Mouse (Mus musculus): Measurements from ENCODE around the gene Gabrg3. TPM values are rescaled to one million over a fixed set of nuclear protein-coding genes. Genes with fewer than 3 reads are reported as not detected.

Gabrg3 gene
- polyA plus RNA-seq, 1 experiment from 2014 or later, result 0.77 TPM

DNA sequence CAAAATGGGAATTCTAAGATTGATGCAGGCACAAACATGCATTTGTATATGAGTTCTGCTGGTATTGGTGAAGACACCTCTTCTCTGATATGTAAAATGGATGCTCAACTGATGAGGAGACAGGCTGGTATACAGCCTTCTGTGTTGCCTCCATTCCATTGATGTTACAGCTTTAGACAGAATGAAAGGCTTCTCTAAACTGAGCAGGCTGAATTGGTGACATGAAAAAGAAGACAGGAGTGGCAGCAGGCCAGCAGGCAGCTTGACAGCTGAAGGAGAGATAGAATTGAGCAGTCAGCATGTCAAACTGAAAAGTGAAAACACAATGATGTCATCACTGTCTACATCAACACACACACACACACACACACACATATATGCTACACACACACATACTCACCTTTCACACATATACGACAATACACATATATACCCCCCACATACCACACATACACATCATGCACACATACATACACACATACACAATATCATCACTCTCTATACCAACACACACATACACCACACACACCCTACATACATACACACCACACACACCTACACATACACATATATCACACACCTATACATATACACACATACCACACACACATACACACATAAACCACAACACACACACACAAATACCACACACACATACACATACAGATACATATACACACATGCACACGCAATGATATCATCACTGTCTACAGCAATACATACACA, 315.4 kb downstream of the Gabrg3 start:
- H3K9ac ChIP-seq (ENCODE audit: low read depth, low read length), result no peak overlapping the region
- no peaks in the 10 kb centered on the region for H3K36me3 ChIP-seq (ENCODE audit: control insufficient read depth, insufficient read depth, low read length)
- no peak overlapping the region for H3K4me2 ChIP-seq (ENCODE audit: low read depth, low read length)
- no peaks in the 10 kb centered on the region for H3K27me3 ChIP-seq (replicated peaks; ENCODE audit: control insufficient read depth, insufficient read depth, low read length)
- no peaks in the 10 kb centered on the region for H3K4me1 ChIP-seq (ENCODE audit: control insufficient read depth, insufficient read depth, low read length)
- H3K27ac ChIP-seq (replicated peaks; ENCODE audit: low read depth, low read length), result no peak overlapping the region
- no peak overlapping the region for H3K4me3 ChIP-seq (ENCODE audit: low read depth, low read length)
- DNase-seq (ENCODE audit: low spot score), result no peak
- no peak for ATAC-seq (ENCODE audit: low read depth)
- H3K9me3 ChIP-seq (ENCODE audit: control insufficient read depth, low read length), result no peaks in the 10 kb centered on the region
- 88% methylated on average over 2 of the region's 2 CpGs for WGBS

DNA sequence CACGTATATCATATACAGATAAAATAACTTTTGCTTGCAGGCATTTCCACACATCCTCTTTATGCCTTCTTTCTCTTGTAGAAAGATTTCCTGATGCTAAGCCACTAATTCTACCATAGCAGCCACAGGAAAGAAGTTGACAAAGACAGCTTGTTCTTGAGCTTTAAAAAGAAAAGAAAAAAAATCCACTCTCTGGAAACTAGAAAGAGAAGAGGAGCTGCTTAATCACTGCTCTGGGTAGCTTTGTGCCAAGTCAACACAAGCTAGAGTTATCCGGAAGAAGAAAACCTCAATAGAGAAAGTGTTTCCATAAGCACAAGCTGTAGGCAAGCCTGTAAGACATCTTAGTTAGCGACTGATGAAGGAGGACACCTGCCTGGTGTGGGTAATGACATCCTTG, 321.6 kb downstream of the Gabrg3 start:
- Histone ChIP-seq H3K4me3 (ENCODE audit: low read depth, low read length) (no peak overlapping the region), H3K4me2 (ENCODE audit: low read depth, low read length) (no peak overlapping the region), H3K27me3 (replicated peaks; ENCODE audit: control insufficient read depth, insufficient read depth, low read length) (no peaks in the 10 kb centered on the region), H3K27ac (replicated peaks; ENCODE audit: low read depth, low read length) (no peak overlapping the region), H3K36me3 (ENCODE audit: control insufficient read depth, insufficient read depth, low read length) (no peaks in the 10 kb centered on the region), H3K9ac (ENCODE audit: low read depth, low read length) (no peak overlapping the region), H3K4me1 (ENCODE audit: control insufficient read depth, insufficient read depth, low read length) (no peaks in the 10 kb centered on the region), H3K9me3 (ENCODE audit: control insufficient read depth, low read length) (no peaks in the 10 kb centered on the region)
- 84% methylated on average over 3 of the region's 3 CpGs for WGBS
- no peak for DNase-seq (ENCODE audit: low spot score)
- ATAC-seq (ENCODE audit: low read depth), result no peak

DNA sequence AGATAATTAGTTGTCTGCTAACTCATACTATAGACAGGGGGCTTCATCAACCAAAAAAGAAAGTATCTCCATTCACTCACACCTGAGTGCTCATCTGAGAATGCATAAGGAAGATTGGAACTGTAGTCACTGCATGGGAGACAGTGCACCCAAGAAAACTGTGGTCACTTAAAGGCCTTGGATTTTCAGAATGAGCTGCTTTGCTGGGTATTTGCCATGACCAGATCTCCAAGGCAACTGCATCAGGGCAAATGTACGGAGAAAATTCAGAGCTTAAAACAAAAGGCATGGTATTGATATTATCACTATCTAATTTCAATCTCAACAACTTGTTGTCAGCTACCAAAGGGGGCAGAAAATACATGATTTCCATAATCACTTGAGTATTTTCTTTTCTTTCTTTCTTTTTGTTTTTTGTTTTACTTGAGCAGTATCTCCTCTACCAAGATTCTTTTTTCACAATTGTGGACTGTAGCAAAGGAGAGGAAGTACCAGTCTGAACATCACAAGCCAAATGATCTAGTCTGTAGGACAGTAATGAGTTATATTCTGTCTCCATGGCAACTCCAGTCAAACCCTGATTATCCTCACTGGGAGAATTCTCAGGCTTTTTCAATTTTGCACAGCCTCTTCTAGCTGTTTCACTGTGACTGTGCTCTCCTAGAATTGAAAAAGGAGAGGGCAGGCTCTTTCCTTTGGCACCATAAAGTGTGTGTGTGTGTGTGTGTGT, 335.9 kb downstream of the Gabrg3 start:
- no peaks in the 10 kb centered on the region for H3K27me3 ChIP-seq (replicated peaks; ENCODE audit: control insufficient read depth, insufficient read depth, low read length)
- H3K4me2 ChIP-seq (ENCODE audit: low read depth, low read length), result no peak overlapping the region
- no peak overlapping the region for H3K4me3 ChIP-seq (ENCODE audit: low read depth, low read length)
- H3K9me3 ChIP-seq (ENCODE audit: control insufficient read depth, low read length), result no peaks in the 10 kb centered on the region
- ATAC-seq (ENCODE audit: low read depth), result no peak
- H3K9ac ChIP-seq (ENCODE audit: low read depth, low read length), result no peak overlapping the region
- H3K36me3 ChIP-seq (ENCODE audit: control insufficient read depth, insufficient read depth, low read length), result no peaks in the 10 kb centered on the region
- no peak overlapping the region for H3K27ac ChIP-seq (replicated peaks; ENCODE audit: low read depth, low read length)
- no peaks in the 10 kb centered on the region for H3K4me1 ChIP-seq (ENCODE audit: control insufficient read depth, insufficient read depth, low read length)
- DNase-seq (ENCODE audit: low spot score), result no peak
- 58% methylated on average over 1 of the region's 1 CpGs for WGBS

DNA sequence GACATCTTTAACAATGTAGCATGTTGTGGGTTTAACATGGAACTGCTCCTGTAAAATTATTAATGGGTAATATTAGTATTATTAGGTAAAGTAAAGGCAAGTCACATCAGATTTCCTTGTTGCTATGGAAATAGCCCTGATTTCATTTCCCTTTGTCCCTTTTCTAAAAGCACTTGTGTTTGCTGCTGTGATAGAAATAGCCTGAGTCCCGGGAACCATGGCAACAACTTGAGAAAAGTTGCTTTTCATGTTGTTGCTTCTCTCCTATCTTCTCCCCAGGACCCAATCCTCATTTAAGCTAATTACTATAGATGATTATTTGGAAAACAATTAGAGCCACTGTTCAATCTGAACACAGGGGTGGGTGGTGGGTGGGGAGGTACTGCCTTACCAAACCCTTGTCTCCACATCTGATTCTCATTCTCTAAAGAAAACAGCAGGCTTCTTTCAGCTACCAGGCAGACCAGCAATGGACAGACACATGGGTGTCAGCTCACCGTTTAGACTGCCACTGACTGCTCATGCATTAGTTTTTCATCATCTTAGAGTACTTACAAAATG, 349.0 kb downstream of the Gabrg3 start:
- H3K4me2 ChIP-seq (ENCODE audit: low read depth, low read length), result no peak overlapping the region
- no peak overlapping the region for H3K27ac ChIP-seq (replicated peaks; ENCODE audit: low read depth, low read length)
- WGBS, result 28% methylated on average over 2 of the region's 2 CpGs
- H3K9ac ChIP-seq (ENCODE audit: low read depth, low read length), result no peak overlapping the region
- ATAC-seq (ENCODE audit: low read depth), result no peak
- H3K4me1 ChIP-seq (ENCODE audit: control insufficient read depth, insufficient read depth, low read length), result no peaks in the 10 kb centered on the region
- no peaks in the 10 kb centered on the region for H3K9me3 ChIP-seq (ENCODE audit: control insufficient read depth, low read length)
- H3K27me3 ChIP-seq (replicated peaks; ENCODE audit: control insufficient read depth, insufficient read depth, low read length), result no peaks in the 10 kb centered on the region
- no peaks in the 10 kb centered on the region for H3K36me3 ChIP-seq (ENCODE audit: control insufficient read depth, insufficient read depth, low read length)
- DNase-seq (ENCODE audit: low spot score), result no peak
- H3K4me3 ChIP-seq (ENCODE audit: low read depth, low read length), result no peak overlapping the region

DNA sequence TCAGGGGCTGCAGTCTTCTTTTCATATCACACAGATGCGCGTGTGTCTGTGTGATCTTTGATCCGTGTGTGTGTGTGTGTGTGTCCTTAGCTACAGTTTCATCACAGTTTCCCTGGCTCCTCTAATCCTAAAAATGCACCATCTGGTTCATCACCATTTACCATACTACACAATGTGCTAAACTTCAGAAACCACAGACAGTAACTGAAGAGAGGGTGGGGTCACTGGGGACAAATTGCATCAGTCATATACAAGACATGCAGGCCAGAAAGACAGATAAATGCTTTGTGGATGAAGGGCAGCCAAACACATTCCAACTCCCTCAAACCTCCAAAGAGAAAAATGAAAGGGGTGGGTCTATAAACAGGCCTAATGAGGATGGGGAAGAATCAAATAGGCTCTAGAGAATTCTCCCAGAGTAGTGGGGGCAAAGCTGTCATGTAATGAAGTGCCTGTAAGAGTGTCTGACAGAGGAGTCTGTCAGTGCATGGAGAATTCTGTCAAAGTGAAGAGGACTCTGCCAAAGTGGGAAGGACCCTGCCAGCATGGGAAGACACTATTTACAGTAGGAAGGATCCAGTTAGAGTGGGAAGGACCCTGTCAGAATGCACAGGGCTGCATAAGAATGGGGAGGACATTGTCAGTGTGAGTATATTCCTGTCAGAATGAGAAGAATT, 386.3 kb downstream of the Gabrg3 start:
- no peak overlapping the region for H3K9ac ChIP-seq (ENCODE audit: low read depth, low read length)
- H3K27me3 ChIP-seq (replicated peaks; ENCODE audit: control insufficient read depth, insufficient read depth, low read length), result no peaks in the 10 kb centered on the region
- H3K36me3 ChIP-seq (ENCODE audit: control insufficient read depth, insufficient read depth, low read length), result no peaks in the 10 kb centered on the region
- no peak overlapping the region for H3K27ac ChIP-seq (replicated peaks; ENCODE audit: low read depth, low read length)
- no peaks in the 10 kb centered on the region for H3K9me3 ChIP-seq (ENCODE audit: control insufficient read depth, low read length)
- H3K4me2 ChIP-seq (ENCODE audit: low read depth, low read length), result no peak overlapping the region
- no peaks in the 10 kb centered on the region for H3K4me1 ChIP-seq (ENCODE audit: control insufficient read depth, insufficient read depth, low read length)
- no peak overlapping the region for H3K4me3 ChIP-seq (ENCODE audit: low read depth, low read length)
- DNase-seq (ENCODE audit: low spot score), result no peak
- WGBS, result 93% methylated on average over 3 of the region's 3 CpGs
- ATAC-seq (ENCODE audit: low read depth), result no peak

DNA sequence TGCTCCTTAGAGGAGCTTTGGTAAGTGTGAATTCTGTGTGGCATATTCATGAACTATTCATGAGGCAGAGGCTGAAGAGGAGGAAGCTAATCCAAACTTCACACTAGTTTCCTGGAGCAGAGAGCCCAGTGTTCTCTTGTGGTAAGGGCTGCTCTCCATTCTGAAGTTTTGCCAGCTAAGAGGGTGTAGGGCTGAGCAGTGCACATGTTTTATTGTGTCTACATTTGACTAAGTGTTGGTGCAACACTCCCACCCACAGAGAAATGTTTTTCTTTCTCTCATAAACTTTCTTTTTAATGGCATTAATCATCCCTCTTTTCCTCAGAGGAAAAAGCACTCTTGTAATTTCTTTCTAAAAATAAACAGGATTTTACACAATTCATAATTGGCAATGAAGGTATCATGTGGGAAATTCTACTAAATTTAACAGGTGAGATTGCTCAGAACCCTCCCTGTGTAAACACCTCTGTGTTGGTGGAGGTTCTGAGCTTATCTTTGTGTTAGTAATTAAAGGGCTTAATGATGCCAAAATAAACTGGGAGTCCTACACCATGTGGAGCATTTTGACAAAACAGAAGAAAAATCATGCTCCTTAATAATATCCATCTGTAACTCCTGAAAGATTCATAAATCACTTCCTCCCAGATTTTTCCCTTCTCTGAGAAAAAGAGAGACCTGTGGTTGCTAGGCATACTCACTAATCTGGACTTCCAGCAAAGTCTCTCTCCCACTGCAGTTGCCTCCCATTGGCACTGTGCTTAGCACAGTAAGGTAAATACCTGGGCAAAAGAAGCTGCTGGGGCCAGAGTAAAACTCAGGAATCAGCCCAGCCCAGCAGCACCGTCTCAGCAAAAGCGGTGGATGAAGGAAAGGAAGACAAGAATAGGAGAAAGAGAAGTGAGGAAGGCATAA, 389.0 kb downstream of the Gabrg3 start:
- H3K4me2 ChIP-seq (ENCODE audit: low read depth, low read length), result no peak overlapping the region
- no peaks in the 10 kb centered on the region for H3K27me3 ChIP-seq (replicated peaks; ENCODE audit: control insufficient read depth, insufficient read depth, low read length)
- DNase-seq (ENCODE audit: low spot score), result no peak
- H3K9me3 ChIP-seq (ENCODE audit: control insufficient read depth, low read length), result no peaks in the 10 kb centered on the region
- no peak overlapping the region for H3K9ac ChIP-seq (ENCODE audit: low read depth, low read length)
- no peak overlapping the region for H3K4me3 ChIP-seq (ENCODE audit: low read depth, low read length)
- no peak for ATAC-seq (ENCODE audit: low read depth)
- WGBS, result 83% methylated on average over 2 of the region's 2 CpGs
- no peak overlapping the region for H3K27ac ChIP-seq (replicated peaks; ENCODE audit: low read depth, low read length)
- H3K4me1 ChIP-seq (ENCODE audit: control insufficient read depth, insufficient read depth, low read length), result no peaks in the 10 kb centered on the region
- H3K36me3 ChIP-seq (ENCODE audit: control insufficient read depth, insufficient read depth, low read length), result no peaks in the 10 kb centered on the region

DNA sequence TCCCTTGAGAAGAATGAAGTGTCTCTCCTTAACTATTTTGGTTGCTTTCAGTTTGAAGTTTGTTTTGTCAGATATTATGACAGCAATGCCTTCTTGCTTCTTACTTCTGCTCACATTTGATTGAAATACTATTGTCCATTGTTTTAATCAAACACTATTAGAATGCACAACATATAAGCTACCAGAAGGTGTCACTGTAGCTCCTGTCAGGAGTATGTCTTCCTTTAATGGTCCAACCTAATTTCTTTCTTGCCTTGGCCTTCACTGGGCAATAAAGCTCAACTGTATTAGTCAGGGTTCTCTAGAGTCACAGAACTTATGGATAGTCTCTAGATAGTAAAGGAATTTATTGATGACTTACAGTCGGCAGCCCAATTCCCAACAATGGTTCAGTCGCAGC, 440.6 kb downstream of the Gabrg3 start:
- H3K36me3 ChIP-seq (ENCODE audit: control insufficient read depth, insufficient read depth, low read length), result no peaks in the 10 kb centered on the region
- no peaks in the 10 kb centered on the region for H3K4me1 ChIP-seq (ENCODE audit: control insufficient read depth, insufficient read depth, low read length)
- ATAC-seq (ENCODE audit: low read depth), result no peak
- H3K4me2 ChIP-seq (ENCODE audit: low read depth, low read length), result no peak overlapping the region
- no peaks in the 10 kb centered on the region for H3K9me3 ChIP-seq (ENCODE audit: control insufficient read depth, low read length)
- 57% methylated on average over 1 of the region's 2 CpGs for WGBS
- H3K27me3 ChIP-seq (replicated peaks; ENCODE audit: control insufficient read depth, insufficient read depth, low read length), result no peaks in the 10 kb centered on the region
- no peak overlapping the region for H3K9ac ChIP-seq (ENCODE audit: low read depth, low read length)
- H3K4me3 ChIP-seq (ENCODE audit: low read depth, low read length), result no peak overlapping the region
- peak; percentile 45 for DNase-seq (ENCODE audit: low spot score)
- H3K27ac ChIP-seq (replicated peaks; ENCODE audit: low read depth, low read length), result no peak overlapping the region

DNA sequence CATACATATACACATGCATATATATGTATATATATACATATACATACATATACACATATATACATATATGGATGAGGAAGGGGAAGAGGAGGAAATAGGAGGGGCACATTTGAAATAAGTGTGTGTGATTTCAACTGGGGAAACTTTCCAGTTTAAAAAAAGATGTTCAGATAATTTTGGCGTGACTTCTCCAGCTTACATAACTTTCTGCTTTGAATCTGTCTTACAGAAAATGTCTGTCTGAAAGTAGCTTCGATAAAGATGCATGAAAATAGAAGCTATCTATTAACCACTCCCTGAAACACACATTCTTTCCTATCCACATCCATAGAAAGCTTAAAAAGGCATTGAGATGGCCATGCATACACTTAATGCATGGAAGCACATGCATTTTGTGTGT, 445.4 kb downstream of the Gabrg3 start:
- Histone ChIP-seq H3K9ac (ENCODE audit: low read depth, low read length) (no peak overlapping the region), H3K36me3 (ENCODE audit: control insufficient read depth, insufficient read depth, low read length) (no peaks in the 10 kb centered on the region), H3K4me3 (ENCODE audit: low read depth, low read length) (no peak overlapping the region), H3K4me1 (ENCODE audit: control insufficient read depth, insufficient read depth, low read length) (no peaks in the 10 kb centered on the region), H3K27me3 (replicated peaks; ENCODE audit: control insufficient read depth, insufficient read depth, low read length) (no peaks in the 10 kb centered on the region), H3K27ac (replicated peaks; ENCODE audit: low read depth, low read length) (no peak overlapping the region), H3K4me2 (ENCODE audit: low read depth, low read length) (no peak overlapping the region), H3K9me3 (ENCODE audit: control insufficient read depth, low read length) (no peaks in the 10 kb centered on the region)
- ATAC-seq (ENCODE audit: low read depth) (no peak), DNase-seq (ENCODE audit: low spot score) (no peak)
- 62% methylated on average over 2 of the region's 2 CpGs for WGBS

All from embryonic facial prominence, embryonic 14.5 days (tissue).